Mouse (Mus musculus): ENCODE measurements around the gene Dusp3. TPM values are rescaled to one million over a fixed set of nuclear protein-coding genes. Genes with fewer than 3 reads are reported as not detected.

The Dusp3 gene
- polyA plus RNA-seq, 1 experiment from 2014 or later: 26.2 TPM

DNA sequence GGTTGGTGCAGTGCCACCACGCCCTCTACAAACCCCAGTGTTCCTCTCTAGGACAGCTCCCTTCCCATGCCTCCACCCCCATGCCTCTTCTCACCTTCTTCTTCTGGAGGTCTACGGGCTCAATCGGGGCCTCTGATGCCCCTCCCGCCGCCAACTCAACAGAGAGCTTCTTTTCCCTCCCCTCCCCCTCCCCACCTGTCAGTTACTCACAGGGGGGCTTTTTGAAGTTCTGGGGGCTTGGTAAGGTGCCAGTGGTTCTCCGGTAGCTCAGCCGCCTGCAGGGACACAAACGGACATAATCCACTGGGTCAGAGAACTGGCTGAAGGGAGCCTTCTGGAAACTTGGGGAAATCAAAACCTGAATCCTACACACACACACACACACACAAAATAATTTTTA, 24.7 kb upstream of the Dusp3 start:
- ATAC-seq (ENCODE audit: insufficient number of reproducible peaks, low FRiP score, low TSS enrichment, low read depth): no peak
- H3K27me3 ChIP-seq: no peaks in the 10 kb centered on the region
- no peak overlapping the region for H3K27ac ChIP-seq (replicated peaks)
- no peak overlapping the region for H3K4me2 ChIP-seq (replicated peaks)
- H3K36me3 ChIP-seq: no peaks in the 10 kb centered on the region
- H3K9ac ChIP-seq: no peak overlapping the region
- no peaks in the 10 kb centered on the region for H3K4me1 ChIP-seq
- 73% methylated on average over 8 of the region's 8 CpGs for WGBS
- H3K4me3 ChIP-seq (replicated peaks): no peak overlapping the region
- no peaks in the 10 kb centered on the region for H3K9me3 ChIP-seq (replicated peaks)

DNA sequence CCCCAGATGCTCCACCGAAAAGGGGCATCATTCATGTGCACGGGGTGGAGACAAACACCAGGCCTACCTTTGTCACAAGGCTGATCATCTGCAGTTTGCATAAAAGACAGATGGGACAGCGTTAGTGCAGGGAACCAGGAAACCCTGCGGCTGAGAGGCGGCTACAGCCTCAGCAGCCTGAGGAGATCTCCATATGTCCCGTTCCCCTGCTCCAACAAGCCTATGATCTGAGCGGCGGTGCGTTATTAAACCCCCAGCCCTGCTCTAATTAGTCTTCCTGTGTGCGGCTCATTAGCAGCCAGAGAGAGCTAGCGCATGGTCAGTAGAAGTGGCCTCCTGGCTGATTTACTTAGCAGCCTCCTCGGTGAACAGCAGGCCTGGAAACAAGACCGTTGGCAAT, 23.3 kb upstream of the Dusp3 start:
- H3K9me3 ChIP-seq (replicated peaks): no peaks in the 10 kb centered on the region
- ATAC-seq (ENCODE audit: insufficient number of reproducible peaks, low FRiP score, low TSS enrichment, low read depth): no peak
- 65% methylated on average over 13 of the region's 13 CpGs for WGBS
- no peak overlapping the region for H3K9ac ChIP-seq
- H3K4me3 ChIP-seq (replicated peaks): no peak overlapping the region
- no peaks in the 10 kb centered on the region for H3K36me3 ChIP-seq
- H3K4me1 ChIP-seq: no peaks in the 10 kb centered on the region
- H3K4me2 ChIP-seq (replicated peaks): no peak overlapping the region
- no peak overlapping the region for H3K27ac ChIP-seq (replicated peaks)
- no peaks in the 10 kb centered on the region for H3K27me3 ChIP-seq

DNA sequence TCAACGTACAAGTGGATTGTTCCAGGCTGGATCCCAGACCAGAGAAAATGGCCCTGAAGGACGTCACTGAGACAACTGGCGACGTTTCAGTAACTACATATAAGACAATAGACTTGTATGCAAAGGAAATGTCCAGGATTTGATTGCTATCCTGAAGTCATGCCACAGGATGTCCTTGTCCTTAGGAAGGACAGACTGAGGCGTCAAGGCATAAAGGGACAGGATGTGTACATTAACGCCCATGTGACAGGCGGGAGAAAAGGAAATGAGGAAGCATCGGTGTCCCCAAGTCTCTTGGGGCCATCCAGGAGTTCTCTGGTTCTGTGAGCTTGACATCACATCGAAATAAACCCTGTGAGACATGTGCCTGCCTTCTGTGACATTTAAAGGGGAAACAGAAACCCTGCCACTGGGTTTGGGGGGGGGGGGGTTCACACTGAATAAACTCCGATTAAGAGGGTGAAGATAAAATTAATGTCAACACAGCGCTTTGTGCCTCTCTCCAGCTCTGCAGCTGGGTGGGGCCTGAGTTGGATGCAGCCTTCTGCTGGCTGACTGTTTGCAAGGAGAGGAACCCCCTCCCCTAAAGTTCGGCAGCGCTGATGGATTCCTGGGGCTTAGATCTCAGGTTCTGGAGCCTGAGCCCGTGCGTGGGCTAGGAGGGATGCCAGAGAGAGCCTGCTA, 22.3 kb upstream of the Dusp3 start:
- Histone ChIP-seq H3K9me3 (replicated peaks) (no peaks in the 10 kb centered on the region), H3K36me3 (no peaks in the 10 kb centered on the region), H3K4me3 (replicated peaks) (no peak overlapping the region), H3K27me3 (no peaks in the 10 kb centered on the region), H3K9ac (no peak overlapping the region), H3K27ac (replicated peaks) (no peak overlapping the region), H3K4me2 (replicated peaks) (no peak overlapping the region), H3K4me1 (no peaks in the 10 kb centered on the region)
- no peak for ATAC-seq (ENCODE audit: insufficient number of reproducible peaks, low FRiP score, low TSS enrichment, low read depth)
- 74% methylated on average over 15 of the region's 15 CpGs for WGBS

DNA sequence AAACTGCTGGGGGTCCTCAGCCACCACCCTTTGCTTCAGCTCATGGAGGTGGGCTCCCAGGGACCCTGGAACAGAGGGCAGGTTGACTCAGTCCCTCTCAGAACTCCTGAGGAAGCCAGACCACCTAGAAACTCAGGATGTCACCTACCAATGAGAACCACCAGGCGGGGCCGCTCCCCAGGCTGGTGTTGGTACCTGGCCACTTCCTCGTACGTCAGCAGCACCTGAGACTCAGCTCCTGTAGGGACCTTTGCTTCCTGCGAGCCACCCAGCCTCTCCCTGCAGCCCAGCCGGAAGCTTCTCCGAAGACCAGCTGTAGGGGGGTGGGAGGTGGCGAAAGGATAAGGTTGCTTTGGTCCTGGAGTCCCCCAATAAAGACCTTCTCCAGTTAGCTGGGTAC, 21.6 kb upstream of the Dusp3 start:
- no peaks in the 10 kb centered on the region for H3K27me3 ChIP-seq
- H3K9ac ChIP-seq: no peak overlapping the region
- no peaks in the 10 kb centered on the region for H3K9me3 ChIP-seq (replicated peaks)
- H3K4me3 ChIP-seq (replicated peaks): no peak overlapping the region
- no peak overlapping the region for H3K27ac ChIP-seq (replicated peaks)
- no peaks in the 10 kb centered on the region for H3K36me3 ChIP-seq
- WGBS: 91% methylated on average over 8 of the region's 8 CpGs
- no peak for ATAC-seq (ENCODE audit: insufficient number of reproducible peaks, low FRiP score, low TSS enrichment, low read depth)
- no peaks in the 10 kb centered on the region for H3K4me1 ChIP-seq
- no peak overlapping the region for H3K4me2 ChIP-seq (replicated peaks)

DNA sequence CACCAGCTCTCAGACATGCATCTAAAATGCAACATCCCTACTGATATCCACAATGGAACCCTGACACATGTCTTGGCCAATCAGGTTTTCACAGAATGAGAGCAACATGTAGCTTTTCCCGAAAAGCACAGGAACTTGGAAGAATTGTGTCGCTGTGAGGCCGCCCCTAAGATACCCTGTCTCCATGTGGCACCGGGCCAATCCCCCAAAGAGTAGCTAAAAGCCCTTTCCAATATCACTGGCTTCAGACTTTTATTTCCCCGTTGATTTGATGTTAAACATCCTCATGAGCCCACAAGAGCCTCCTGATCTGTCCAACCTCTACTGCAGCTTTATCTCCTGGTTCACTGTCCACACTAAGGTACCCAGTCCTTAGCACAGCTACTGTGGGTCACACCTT, 19.9 kb upstream of the Dusp3 start:
- WGBS: 77% methylated on average over 5 of the region's 5 CpGs
- Histone ChIP-seq H3K27ac (replicated peaks) (no peak overlapping the region), H3K36me3 (no peaks in the 10 kb centered on the region), H3K4me3 (replicated peaks) (no peak overlapping the region), H3K27me3 (no peaks in the 10 kb centered on the region), H3K9ac (no peak overlapping the region), H3K4me2 (replicated peaks) (no peak overlapping the region), H3K9me3 (replicated peaks) (no peaks in the 10 kb centered on the region), H3K4me1 (no peaks in the 10 kb centered on the region)
- no peak for ATAC-seq (ENCODE audit: insufficient number of reproducible peaks, low FRiP score, low TSS enrichment, low read depth)

DNA sequence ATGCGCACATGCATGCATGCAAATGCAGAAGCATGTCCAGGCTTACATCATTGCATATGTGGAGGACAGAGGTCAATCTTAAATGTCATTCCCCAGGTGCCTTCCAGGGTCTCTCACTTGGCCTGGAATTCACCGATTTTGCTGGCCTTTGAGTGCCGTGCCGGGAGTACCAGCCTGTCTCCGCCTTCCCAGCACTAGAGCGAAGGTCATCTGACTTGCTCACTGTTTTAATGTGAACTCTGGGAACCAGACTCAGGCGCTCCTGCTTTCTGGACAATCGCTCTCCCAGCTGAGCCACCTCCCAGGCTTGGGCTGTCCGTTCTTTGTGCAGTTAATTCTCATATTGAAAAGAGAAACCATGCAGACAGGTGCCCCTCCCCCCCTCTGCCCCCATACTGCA, 19.5 kb upstream of the Dusp3 start:
- Histone ChIP-seq H3K9me3 (replicated peaks) (no peaks in the 10 kb centered on the region), H3K9ac (no peak overlapping the region), H3K4me3 (replicated peaks) (no peak overlapping the region), H3K27ac (replicated peaks) (no peak overlapping the region), H3K27me3 (no peaks in the 10 kb centered on the region), H3K36me3 (no peaks in the 10 kb centered on the region), H3K4me1 (no peaks in the 10 kb centered on the region), H3K4me2 (replicated peaks) (no peak overlapping the region)
- WGBS: 71% methylated on average over 9 of the region's 9 CpGs
- ATAC-seq (ENCODE audit: insufficient number of reproducible peaks, low FRiP score, low TSS enrichment, low read depth): no peak

DNA sequence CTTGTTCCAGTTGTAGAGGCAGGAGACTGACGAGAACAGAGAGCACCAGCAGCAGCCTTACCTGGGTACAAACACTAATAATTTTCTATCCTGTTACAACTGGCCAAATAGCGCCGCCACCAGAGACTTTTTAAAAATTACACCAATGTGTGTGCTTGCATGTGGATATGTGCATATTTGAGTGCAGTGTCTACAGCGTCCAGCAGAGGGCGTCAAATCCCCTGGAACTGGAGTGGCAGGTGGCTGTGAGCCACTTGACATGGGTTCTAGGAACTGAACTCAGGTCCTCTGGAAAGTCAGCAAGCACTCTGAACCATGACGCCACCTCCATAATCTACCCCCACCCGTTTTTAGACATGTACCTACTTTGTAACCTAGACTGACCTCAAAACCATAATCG, 17.4 kb upstream of the Dusp3 start:
- H3K27ac ChIP-seq (replicated peaks): no peak overlapping the region
- H3K36me3 ChIP-seq: no peaks in the 10 kb centered on the region
- no peak overlapping the region for H3K4me3 ChIP-seq (replicated peaks)
- WGBS: 92% methylated on average over 8 of the region's 8 CpGs
- H3K4me1 ChIP-seq: no peaks in the 10 kb centered on the region
- H3K9me3 ChIP-seq (replicated peaks): no peaks in the 10 kb centered on the region
- H3K4me2 ChIP-seq (replicated peaks): no peak overlapping the region
- no peaks in the 10 kb centered on the region for H3K27me3 ChIP-seq
- H3K9ac ChIP-seq: no peak overlapping the region
- no peak for ATAC-seq (ENCODE audit: insufficient number of reproducible peaks, low FRiP score, low TSS enrichment, low read depth)

DNA sequence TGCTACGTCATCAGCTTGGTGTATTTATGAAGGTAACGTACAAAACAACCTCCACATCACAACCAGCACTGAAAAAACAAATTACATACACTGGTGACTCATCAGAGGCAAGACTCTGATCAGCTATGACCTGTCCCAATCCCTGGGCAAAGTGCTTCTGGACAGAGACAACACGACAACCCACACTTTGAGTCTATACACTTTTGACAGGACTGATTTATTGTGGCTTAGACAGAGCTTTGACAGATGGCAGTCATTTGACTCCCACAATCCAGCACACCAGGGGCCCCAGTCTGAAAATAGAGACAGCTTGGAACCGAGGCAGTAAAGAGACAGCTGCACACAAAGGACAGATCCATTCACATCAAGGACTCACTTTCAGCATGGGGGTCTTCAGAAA, 12.7 kb upstream of the Dusp3 start:
- H3K4me2 ChIP-seq (replicated peaks): no peak overlapping the region
- no peak overlapping the region for H3K4me3 ChIP-seq (replicated peaks)
- H3K9ac ChIP-seq: no peak overlapping the region
- ATAC-seq (ENCODE audit: insufficient number of reproducible peaks, low FRiP score, low TSS enrichment, low read depth): no peak
- H3K9me3 ChIP-seq (replicated peaks): no peaks in the 10 kb centered on the region
- 41% methylated on average over 4 of the region's 4 CpGs for WGBS
- no peak overlapping the region for H3K27ac ChIP-seq (replicated peaks)
- H3K4me1 ChIP-seq: peaks cover 8% of the 10 kb centered on the region; the same call in 1 of the 2 replicates
- no peaks in the 10 kb centered on the region for H3K36me3 ChIP-seq
- H3K27me3 ChIP-seq: no peaks in the 10 kb centered on the region

DNA sequence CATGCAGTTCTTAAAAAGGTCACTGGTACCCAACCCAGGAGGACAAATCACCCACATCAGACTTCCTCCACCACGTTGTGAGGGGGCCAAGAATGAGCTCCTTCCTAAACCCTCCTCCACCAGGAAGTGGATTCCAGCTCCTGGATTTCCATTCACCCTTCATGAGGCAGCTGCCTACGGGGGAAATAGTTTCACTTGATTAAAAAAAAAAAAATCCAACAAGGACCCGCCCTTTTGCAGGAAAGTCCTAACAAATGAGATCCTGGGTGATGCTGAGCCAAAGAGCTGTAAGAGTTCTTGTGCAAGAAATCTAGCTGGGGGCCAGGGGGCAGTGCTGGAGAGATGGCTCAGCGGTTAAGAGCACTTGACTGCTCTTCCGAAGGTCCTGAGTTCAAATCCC, 11.4 kb upstream of the Dusp3 start:
- Histone ChIP-seq H3K27ac (replicated peaks) (no peak overlapping the region; the same call in 1 of the 2 replicates), H3K4me3 (replicated peaks) (no peak overlapping the region), H3K36me3 (no peaks in the 10 kb centered on the region), H3K9me3 (replicated peaks) (no peaks in the 10 kb centered on the region), H3K4me2 (replicated peaks) (no peak overlapping the region), H3K9ac (no peak overlapping the region), H3K27me3 (no peaks in the 10 kb centered on the region), H3K4me1 (peaks cover 8% of the 10 kb centered on the region; the same call in 1 of the 2 replicates)
- ATAC-seq (ENCODE audit: insufficient number of reproducible peaks, low FRiP score, low TSS enrichment, low read depth): no peak
- WGBS: 36% methylated on average over 5 of the region's 5 CpGs

DNA sequence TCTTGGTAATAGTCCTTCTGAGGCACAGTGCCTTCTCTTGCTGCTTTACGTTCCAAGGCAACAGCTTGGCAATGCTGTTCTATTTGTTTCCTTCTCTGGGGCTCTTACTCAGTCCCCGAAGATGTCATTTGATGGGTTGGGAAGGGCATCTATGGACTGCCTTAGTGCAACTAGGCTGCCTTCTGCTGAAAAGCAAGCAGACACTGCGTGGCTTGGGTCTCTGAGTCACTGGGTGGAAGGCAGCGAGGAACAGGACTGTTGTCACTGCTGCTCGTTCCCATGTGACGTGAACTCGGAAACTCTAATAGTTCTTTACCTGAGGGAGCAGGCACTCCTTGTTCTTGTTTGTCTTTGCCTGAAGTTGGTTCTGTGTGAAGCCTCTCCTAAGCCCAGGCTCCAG, 9.1 kb upstream of the Dusp3 start:
- H3K36me3 ChIP-seq: no peaks in the 10 kb centered on the region
- no peak overlapping the region for H3K9ac ChIP-seq
- WGBS: 79% methylated on average over 7 of the region's 7 CpGs
- no peak overlapping the region for H3K27ac ChIP-seq (replicated peaks)
- ATAC-seq (ENCODE audit: insufficient number of reproducible peaks, low FRiP score, low TSS enrichment, low read depth): no peak
- no peak overlapping the region for H3K4me2 ChIP-seq (replicated peaks)
- peaks cover 8% of the 10 kb centered on the region; the same call in 1 of the 2 replicates for H3K4me1 ChIP-seq
- no peaks in the 10 kb centered on the region for H3K27me3 ChIP-seq
- H3K9me3 ChIP-seq (replicated peaks): no peaks in the 10 kb centered on the region
- H3K4me3 ChIP-seq (replicated peaks): no peak overlapping the region

DNA sequence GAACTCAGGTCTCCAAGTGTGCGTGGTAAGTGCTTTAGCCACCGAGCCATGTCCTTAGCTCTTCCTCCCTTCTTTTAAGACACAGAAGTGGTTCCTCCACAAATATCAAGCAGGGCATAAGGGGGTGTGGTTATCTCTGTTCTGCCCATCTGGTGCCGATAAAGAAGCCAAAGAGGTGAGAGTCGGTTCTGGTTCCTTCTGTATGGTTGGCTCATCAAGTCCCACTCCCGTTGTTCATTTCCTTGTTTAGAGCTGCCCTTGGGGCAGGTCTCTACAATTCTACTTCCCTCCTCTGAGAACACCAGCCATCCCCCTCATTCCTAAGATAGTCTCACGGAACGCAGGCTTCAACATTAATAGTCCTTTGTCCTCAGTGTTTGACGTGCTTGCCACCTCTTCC, 7.3 kb upstream of the Dusp3 start:
- no peak overlapping the region for H3K27ac ChIP-seq (replicated peaks)
- H3K36me3 ChIP-seq: no peaks in the 10 kb centered on the region
- H3K27me3 ChIP-seq: no peaks in the 10 kb centered on the region
- peaks cover 8% of the 10 kb centered on the region; the same call in 1 of the 2 replicates for H3K4me1 ChIP-seq
- H3K4me2 ChIP-seq (replicated peaks): no peak overlapping the region
- WGBS: 41% methylated on average over 8 of the region's 8 CpGs
- H3K9ac ChIP-seq: no peak overlapping the region
- H3K4me3 ChIP-seq (replicated peaks): no peak overlapping the region
- ATAC-seq (ENCODE audit: insufficient number of reproducible peaks, low FRiP score, low TSS enrichment, low read depth): no peak
- no peaks in the 10 kb centered on the region for H3K9me3 ChIP-seq (replicated peaks)

DNA sequence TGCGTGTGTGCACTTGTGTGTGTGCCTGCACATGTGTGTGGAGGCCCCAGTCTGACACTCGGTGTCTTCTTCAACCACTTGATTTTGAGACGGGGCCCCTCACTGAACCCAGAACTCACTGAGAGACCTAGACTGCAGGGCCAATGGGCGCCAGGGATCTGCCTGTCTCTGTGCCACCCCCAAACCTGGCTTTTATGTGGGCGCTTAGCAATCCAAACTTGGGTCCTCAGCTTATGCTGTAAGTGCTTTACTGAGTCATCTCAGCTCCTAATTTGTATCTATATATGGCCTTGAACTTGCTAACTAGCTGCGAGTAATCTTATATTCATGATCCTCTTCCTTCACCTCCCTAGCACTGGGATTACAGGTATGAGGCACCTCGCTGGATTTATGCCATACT, 5.6 kb upstream of the Dusp3 start:
- no peak overlapping the region for H3K4me2 ChIP-seq (replicated peaks)
- no peak overlapping the region for H3K4me3 ChIP-seq (replicated peaks)
- no peaks in the 10 kb centered on the region for H3K9me3 ChIP-seq (replicated peaks)
- ATAC-seq (ENCODE audit: insufficient number of reproducible peaks, low FRiP score, low TSS enrichment, low read depth): no peak
- H3K36me3 ChIP-seq: no peaks in the 10 kb centered on the region
- 87% methylated on average over 7 of the region's 7 CpGs for WGBS
- H3K27me3 ChIP-seq: no peaks in the 10 kb centered on the region
- H3K27ac ChIP-seq (replicated peaks): no peak overlapping the region
- no peaks in the 10 kb centered on the region for H3K4me1 ChIP-seq
- H3K9ac ChIP-seq: no peak overlapping the region

Measured in embryonic facial prominence, embryonic 15.5 days (tissue).